Mouse (Mus musculus): Measurements from ENCODE around the gene Mrpl24. TPM values are rescaled to one million over a fixed set of nuclear protein-coding genes. Genes with fewer than 3 reads are reported as not detected.

Gene Mrpl24
- polyA plus RNA-seq, 1 experiment, result 114 TPM

- H3K27me3 ChIP-seq (ENCODE audit: control insufficient read depth, insufficient read depth, insufficient read length), result no peaks in the 10 kb centered on the region
- TF ChIP-seq POLR2AphosphoS2 (IDR thresholded peaks at IDR 0.05; ENCODE audit: insufficient read length, low read depth) (no peak), E2F4 (IDR thresholded peaks at IDR 0.05; ENCODE audit: insufficient read depth) (no peak), MYOG (IDR thresholded peaks at IDR 0.05; ENCODE audit: control insufficient read depth in 1 of 3, insufficient read depth in 1 of 3, insufficient read length in 2 of 3, low read depth in 2 of 3) (no peak), POLR2A (IDR thresholded peaks at IDR 0.05; ENCODE audit: insufficient read length, low read depth) (no peak), MAX (IDR thresholded peaks at IDR 0.05; ENCODE audit: low read depth) (no peak), MYOD1 (IDR thresholded peaks at IDR 0.05; ENCODE audit: control insufficient read depth in 1 of 3, insufficient read length in 2 of 3, low read depth in 2 of 3) (no peak), SRF (IDR thresholded peaks at IDR 0.05; ENCODE audit: control insufficient read depth, insufficient read length, low read depth) (no peak), TCF3 (IDR thresholded peaks at IDR 0.05; ENCODE audit: insufficient read length, low read depth) (no peak), CEBPB (IDR thresholded peaks at IDR 0.05; ENCODE audit: insufficient read depth, poor library complexity, severe bottlenecking) (no peak), REST (IDR thresholded peaks at IDR 0.05; ENCODE audit: insufficient read depth, insufficient read length) (no peak), USF1 (IDR thresholded peaks at IDR 0.05; ENCODE audit: low read depth) (no peak), TCF12 (IDR thresholded peaks at IDR 0.05; ENCODE audit: insufficient read depth, poor library complexity, severe bottlenecking) (no peak)
- H3K36me3 ChIP-seq (ENCODE audit: control insufficient read depth, insufficient read depth), result no peaks in the 10 kb centered on the region
- no peak overlapping the region for H3K4me3 ChIP-seq
- no peak overlapping the region for H3K4me2 ChIP-seq (ENCODE audit: low read depth)
- H3ac ChIP-seq (ENCODE audit: control insufficient read depth, insufficient read length), result no peak overlapping the region
- H3K79me2 ChIP-seq (ENCODE audit: control insufficient read depth, insufficient read depth), result peaks cover 23% of the 10 kb centered on the region
Measured at GRCm38 (mm10) chr3:87903821-87904220, 15.5 kb upstream of the Mrpl24 start.

- no peaks in the 10 kb centered on the region for H3K27me3 ChIP-seq (ENCODE audit: control insufficient read depth, insufficient read depth, insufficient read length)
- H3K79me2 ChIP-seq (ENCODE audit: control insufficient read depth, insufficient read depth), result peaks cover 45% of the 10 kb centered on the region
- peak within 1 kb of the TSS; percentile 95 for H3ac ChIP-seq (ENCODE audit: control insufficient read depth, insufficient read length)
- peak within 1 kb of the TSS; percentile 94 for H3K4me2 ChIP-seq (ENCODE audit: low read depth)
- no peaks in the 10 kb centered on the region for H3K36me3 ChIP-seq (ENCODE audit: control insufficient read depth, insufficient read depth)
- TF ChIP-seq MYOG (IDR thresholded peaks at IDR 0.05; ENCODE audit: control insufficient read depth in 1 of 3, insufficient read depth in 1 of 3, insufficient read length in 2 of 3, low read depth in 2 of 3) (peak in 2 of 3 experiments; percentile 29 to 35), TCF12 (IDR thresholded peaks at IDR 0.05; ENCODE audit: insufficient read depth, poor library complexity, severe bottlenecking) (no peak), TCF3 (IDR thresholded peaks at IDR 0.05; ENCODE audit: insufficient read length, low read depth) (no peak), E2F4 (IDR thresholded peaks at IDR 0.05; ENCODE audit: insufficient read depth) (peak; percentile 41), MAX (IDR thresholded peaks at IDR 0.05; ENCODE audit: low read depth) (peak; percentile 45), POLR2A (IDR thresholded peaks at IDR 0.05; ENCODE audit: insufficient read length, low read depth) (peak; percentile 46), POLR2AphosphoS2 (IDR thresholded peaks at IDR 0.05; ENCODE audit: insufficient read length, low read depth) (peak; percentile 62), USF1 (IDR thresholded peaks at IDR 0.05; ENCODE audit: low read depth) (peak; percentile 76), REST (IDR thresholded peaks at IDR 0.05; ENCODE audit: insufficient read depth, insufficient read length) (no peak), MYOD1 (IDR thresholded peaks at IDR 0.05; ENCODE audit: control insufficient read depth in 1 of 3, insufficient read length in 2 of 3, low read depth in 2 of 3) (no peak), CEBPB (IDR thresholded peaks at IDR 0.05; ENCODE audit: insufficient read depth, poor library complexity, severe bottlenecking) (no peak), SRF (IDR thresholded peaks at IDR 0.05; ENCODE audit: control insufficient read depth, insufficient read length, low read depth) (peak; percentile 78)
- H3K4me3 ChIP-seq, result peak within 1 kb of the TSS; percentile 76
Measured at GRCm38 (mm10) chr3:87905880-87906485, 13.3 kb upstream of the Mrpl24 start, which contains the start of gene Hdgf. TSS of gene Hdgf (plus strand) at chr3:87906321.

GRCm38 (mm10) chr3:87906601-87906980 is 12.7 kb upstream of the Mrpl24 start:
- Histone ChIP-seq H3K4me3 (peak overlapping the region; percentile 76), H3K4me2 (ENCODE audit: low read depth) (no peak overlapping the region), H3K27me3 (ENCODE audit: control insufficient read depth, insufficient read depth, insufficient read length) (no peaks in the 10 kb centered on the region), H3K36me3 (ENCODE audit: control insufficient read depth, insufficient read depth) (no peaks in the 10 kb centered on the region), H3K79me2 (ENCODE audit: control insufficient read depth, insufficient read depth) (peaks cover 51% of the 10 kb centered on the region), H3ac (ENCODE audit: control insufficient read depth, insufficient read length) (peak overlapping the region; percentile 95)
- TF ChIP-seq MYOD1 (IDR thresholded peaks at IDR 0.05; ENCODE audit: control insufficient read depth in 1 of 3, insufficient read length in 2 of 3, low read depth in 2 of 3) (peak in 2 of 3 experiments; percentile 11 to 39), MYOG (IDR thresholded peaks at IDR 0.05; ENCODE audit: control insufficient read depth in 1 of 3, insufficient read depth in 1 of 3, insufficient read length in 2 of 3, low read depth in 2 of 3) (peak in 1 of 3 experiments; percentile 14), TCF12 (IDR thresholded peaks at IDR 0.05; ENCODE audit: insufficient read depth, poor library complexity, severe bottlenecking) (no peak), POLR2A (IDR thresholded peaks at IDR 0.05; ENCODE audit: insufficient read length, low read depth) (peak; percentile 14)

GRCm38 (mm10) chr3:87906981-87907857 is 12.1 kb upstream of the Mrpl24 start:
- no peaks in the 10 kb centered on the region for H3K36me3 ChIP-seq (ENCODE audit: control insufficient read depth, insufficient read depth)

More at GRCm38 (mm10) chr3:87906981-87907857, 12.1 kb upstream of the Mrpl24 start:
- peaks cover 57% of the 10 kb centered on the region for H3K79me2 ChIP-seq (ENCODE audit: control insufficient read depth, insufficient read depth)
- H3K4me3 ChIP-seq, result peak overlapping the region; percentile 76
- H3K4me2 ChIP-seq (ENCODE audit: low read depth), result peak overlapping the region; percentile 94
- TF ChIP-seq POLR2A (IDR thresholded peaks at IDR 0.05; ENCODE audit: insufficient read length, low read depth) (peak; percentile 40), MYOG (IDR thresholded peaks at IDR 0.05; ENCODE audit: control insufficient read depth in 1 of 3, insufficient read depth in 1 of 3, insufficient read length in 2 of 3, low read depth in 2 of 3) (no peak)
- H3ac ChIP-seq (ENCODE audit: control insufficient read depth, insufficient read length), result peak overlapping the region; percentile 95
- no peaks in the 10 kb centered on the region for H3K27me3 ChIP-seq (ENCODE audit: control insufficient read depth, insufficient read depth, insufficient read length)

Measured in myocyte (in vitro differentiated cells).